Mouse (Mus musculus) myocyte (in vitro differentiated cells): ENCODE measurements around the gene Flrt2.

Source experiments
- CEBPB ChIP-seq: IDR thresholded peaks from 2 replicates; pipeline ENCODE4 v1.6.1; 2011; ENCODE audit warnings: mild to moderate bottlenecking, moderate library complexity; ENCODE audit not compliant: poor library complexity, insufficient read depth, severe bottlenecking
- MAX ChIP-seq: IDR thresholded peaks from one replicate; pipeline ENCODE4 v1.6.1; 2011; ENCODE audit warnings: low read depth, mild to moderate bottlenecking, control low read depth
- POLR2A ChIP-seq: IDR thresholded peaks from one replicate; pipeline ENCODE4 v1.6.1; 2011; ENCODE audit warnings: low read depth, mild to moderate bottlenecking, control low read depth, moderate library complexity; ENCODE audit not compliant: insufficient read length
- POLR2AphosphoS2 ChIP-seq: IDR thresholded peaks from one replicate; pipeline ENCODE4 v1.6.1; 2011; ENCODE audit warnings: low read depth, control low read depth; ENCODE audit not compliant: insufficient read length
- TCF12 ChIP-seq: IDR thresholded peaks from one replicate; pipeline ENCODE4 v1.6.1; 2011; ENCODE audit warnings: mild to moderate bottlenecking, control low read depth; ENCODE audit not compliant: poor library complexity, insufficient read depth, severe bottlenecking
- USF1 ChIP-seq: IDR thresholded peaks from one replicate; pipeline ENCODE4 v1.6.1; 2011; ENCODE audit warnings: low read depth, mild to moderate bottlenecking, control low read depth, moderate library complexity

DNA sequence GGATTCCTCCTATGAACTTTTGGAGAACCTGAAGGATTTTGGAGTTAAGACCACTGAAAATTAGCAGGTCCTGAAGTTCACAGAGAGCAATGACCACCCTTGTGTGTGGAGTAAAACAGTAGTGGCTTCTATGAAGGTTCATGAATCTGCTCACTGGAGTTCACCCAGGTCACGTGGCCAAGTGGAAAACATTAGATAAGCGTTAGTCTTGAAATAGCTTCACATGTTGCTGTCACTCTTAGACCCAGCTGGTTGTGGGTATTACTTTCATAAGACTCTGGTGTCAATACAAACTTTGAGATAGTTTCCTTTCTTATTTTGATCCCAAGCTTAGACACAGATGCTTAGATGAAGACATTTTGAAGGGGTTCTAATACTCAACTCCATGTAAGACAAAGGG lies 8.7 kb downstream of the Flrt2 start:
- TF ChIP-seq POLR2AphosphoS2 = no peak
- TF ChIP-seq POLR2A = no peak
- no peak for TF ChIP-seq CEBPB
- TF ChIP-seq MAX = no peak
- peak; percentile 83 for TF ChIP-seq TCF12
- peak; percentile 88 for TF ChIP-seq USF1
